Mouse (Mus musculus): ENCODE results near the gene Cox10. TPM values are rescaled to one million over a fixed set of nuclear protein-coding genes. Genes with fewer than 3 reads are reported as not detected.

The Cox10 gene
- total and polyA plus RNA-seq, 2 experiments from 2014 or later = 14.3 to 31.0 TPM

DNA sequence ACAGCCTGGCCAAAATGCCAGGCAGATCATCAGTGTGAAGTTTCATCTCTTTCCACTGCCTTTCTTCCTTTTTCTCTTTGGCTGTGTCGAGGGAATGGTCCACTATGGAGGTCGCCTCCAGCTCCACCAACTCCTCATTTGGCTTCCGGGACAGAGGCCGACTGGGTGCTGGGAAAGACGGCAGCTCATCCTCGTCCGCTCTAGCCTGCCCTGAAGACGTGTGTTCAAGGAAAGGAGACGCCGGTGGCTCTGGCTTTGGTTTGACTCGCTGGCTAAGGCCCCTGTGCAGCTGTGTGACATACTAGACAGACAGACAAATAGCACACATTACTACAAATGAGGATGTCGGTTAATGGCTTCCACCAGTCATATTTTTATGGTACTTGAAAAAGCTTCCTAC lies 7.7 kb downstream of the Cox10 start:
- Histone ChIP-seq H3K9ac (no peak overlapping the region), H3K36me3 (ENCODE audit: insufficient read depth) (peaks cover 39% of the 10 kb centered on the region), H3K27ac (ENCODE audit: low read depth, low read length) (no peak overlapping the region), H3K4me3 (ENCODE audit: low read depth, low read length) (no peak overlapping the region), H3K27me3 (ENCODE audit: insufficient read depth, low read length) (no peaks in the 10 kb centered on the region), H3K4me2 (ENCODE audit: low read depth) (no peak overlapping the region), H3K4me1 (ENCODE audit: insufficient read depth) (no peaks in the 10 kb centered on the region), H3K9me3 (ENCODE audit: low read length) (no peaks in the 10 kb centered on the region)
- DNase-seq (no peak), ATAC-seq (no peak)
- 92% methylated on average over 12 of the region's 12 CpGs for WGBS
- no peak for TF ChIP-seq CTCF (IDR thresholded peaks at IDR 0.05; ENCODE audit: low read depth)

DNA sequence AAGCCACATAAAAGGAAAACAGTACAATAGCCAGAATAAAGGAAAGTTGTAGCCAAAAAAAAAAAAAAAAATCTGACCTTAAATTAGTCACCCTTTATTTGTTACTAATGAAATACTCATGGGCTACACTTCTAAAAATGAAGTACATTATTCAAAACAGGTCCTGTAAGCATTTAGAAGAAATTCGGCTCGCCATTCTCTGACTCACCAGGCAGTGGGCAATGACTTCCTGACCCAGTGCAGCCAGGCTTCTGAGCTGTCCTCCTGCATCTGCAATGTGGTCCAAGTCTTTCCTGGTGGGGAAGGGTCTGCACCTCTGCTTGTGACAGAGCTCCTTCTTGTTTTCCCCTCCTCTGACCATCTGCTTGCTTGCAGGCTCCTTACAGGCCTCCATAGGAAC lies 13.3 kb downstream of the Cox10 start:
- H3K36me3 ChIP-seq (ENCODE audit: insufficient read depth) = peaks cover 32% of the 10 kb centered on the region
- H3K4me2 ChIP-seq (ENCODE audit: low read depth) = no peak overlapping the region
- no peak overlapping the region for H3K4me3 ChIP-seq (ENCODE audit: low read depth, low read length)
- 94% methylated on average over 2 of the region's 2 CpGs for WGBS
- no peak for TF ChIP-seq CTCF (IDR thresholded peaks at IDR 0.05; ENCODE audit: low read depth)
- ATAC-seq (no peak), DNase-seq (no peak)
- H3K27ac ChIP-seq (ENCODE audit: low read depth, low read length) = no peak overlapping the region
- no peaks in the 10 kb centered on the region for H3K4me1 ChIP-seq (ENCODE audit: insufficient read depth)
- no peak overlapping the region for H3K9ac ChIP-seq
- no peaks in the 10 kb centered on the region for H3K9me3 ChIP-seq (ENCODE audit: low read length)
- H3K27me3 ChIP-seq (ENCODE audit: insufficient read depth, low read length) = no peaks in the 10 kb centered on the region

DNA sequence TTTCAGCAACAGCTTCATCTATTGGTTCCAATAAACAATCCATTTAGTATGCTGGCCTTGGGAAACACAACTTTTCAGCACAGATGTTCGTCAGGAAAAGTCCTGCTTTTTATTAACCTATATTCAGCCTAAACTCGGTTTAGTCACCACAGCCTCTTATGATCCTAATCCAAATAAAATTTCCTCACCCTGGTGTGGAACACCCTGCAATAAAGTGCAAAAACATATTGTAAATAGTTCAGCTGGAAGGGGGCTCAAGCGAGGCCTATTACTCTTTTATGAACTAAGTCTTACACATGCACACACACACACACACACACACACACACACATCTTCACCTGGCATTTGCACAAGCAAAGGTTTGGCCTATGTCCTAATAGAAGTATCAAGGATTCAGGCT lies 16.1 kb downstream of the Cox10 start:
- no peaks in the 10 kb centered on the region for H3K9me3 ChIP-seq (ENCODE audit: low read length)
- no peak for DNase-seq
- no peak overlapping the region for H3K27ac ChIP-seq (ENCODE audit: low read depth, low read length)
- peaks cover 24% of the 10 kb centered on the region for H3K36me3 ChIP-seq (ENCODE audit: insufficient read depth)
- ATAC-seq = no peak
- H3K4me2 ChIP-seq (ENCODE audit: low read depth) = no peak overlapping the region
- no peaks in the 10 kb centered on the region for H3K27me3 ChIP-seq (ENCODE audit: insufficient read depth, low read length)
- no peak overlapping the region for H3K9ac ChIP-seq
- no peaks in the 10 kb centered on the region for H3K4me1 ChIP-seq (ENCODE audit: insufficient read depth)
- 86% methylated on average over 3 of the region's 3 CpGs for WGBS
- H3K4me3 ChIP-seq (ENCODE audit: low read depth, low read length) = no peak overlapping the region
- TF ChIP-seq CTCF (IDR thresholded peaks at IDR 0.05; ENCODE audit: low read depth) = no peak

DNA sequence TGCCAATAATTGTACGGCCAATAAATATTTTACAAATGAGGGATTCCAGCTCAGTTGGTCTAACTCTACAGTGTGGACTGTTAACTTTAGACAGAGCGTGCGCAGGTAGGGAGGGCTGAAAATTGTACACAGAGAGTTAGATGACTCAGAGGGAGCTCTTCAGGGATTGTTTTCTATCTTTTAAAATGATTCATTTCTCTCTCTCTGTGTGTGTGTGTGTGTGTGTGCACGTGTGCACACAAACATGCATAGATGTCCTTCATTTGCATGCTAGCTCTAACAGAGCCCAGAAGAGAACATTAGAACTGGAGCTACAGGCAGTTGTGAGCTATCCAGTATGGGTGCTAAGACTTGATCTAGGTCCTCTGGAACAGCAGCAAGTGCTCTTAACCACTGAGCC lies 17.0 kb downstream of the Cox10 start:
- ATAC-seq = no peak
- no peaks in the 10 kb centered on the region for H3K27me3 ChIP-seq (ENCODE audit: insufficient read depth, low read length)
- 94% methylated on average over 4 of the region's 4 CpGs for WGBS
- TF ChIP-seq CTCF (IDR thresholded peaks at IDR 0.05; ENCODE audit: low read depth) = no peak
- no peaks in the 10 kb centered on the region for H3K4me1 ChIP-seq (ENCODE audit: insufficient read depth)
- H3K9me3 ChIP-seq (ENCODE audit: low read length) = no peaks in the 10 kb centered on the region
- DNase-seq = no peak
- H3K4me3 ChIP-seq (ENCODE audit: low read depth, low read length) = no peak overlapping the region
- no peak overlapping the region for H3K4me2 ChIP-seq (ENCODE audit: low read depth)
- H3K36me3 ChIP-seq (ENCODE audit: insufficient read depth) = peaks cover 22% of the 10 kb centered on the region
- H3K27ac ChIP-seq (ENCODE audit: low read depth, low read length) = no peak overlapping the region
- no peak overlapping the region for H3K9ac ChIP-seq

DNA sequence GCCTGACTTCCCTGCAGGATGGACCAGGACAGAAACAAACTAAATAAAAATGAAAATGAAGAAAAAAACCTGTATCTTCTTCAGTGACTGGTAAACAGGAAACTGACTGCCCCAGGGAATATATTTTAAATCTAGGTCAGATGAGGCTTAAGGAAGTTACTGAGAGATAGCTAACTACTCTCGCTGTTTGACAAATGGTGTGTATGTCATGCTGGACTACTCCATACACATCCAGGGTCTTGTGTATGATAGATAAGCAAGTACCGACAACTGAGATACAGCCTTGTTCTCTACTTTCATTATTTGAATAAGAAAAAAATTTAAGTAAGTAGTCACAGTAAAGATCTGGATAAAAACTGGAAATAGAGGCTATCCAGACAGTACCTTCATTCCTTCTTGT lies 20.0 kb downstream of the Cox10 start:
- no peaks in the 10 kb centered on the region for H3K9me3 ChIP-seq (ENCODE audit: low read length)
- WGBS = 99% methylated on average over 2 of the region's 2 CpGs
- H3K4me3 ChIP-seq (ENCODE audit: low read depth, low read length) = no peak overlapping the region

DNA sequence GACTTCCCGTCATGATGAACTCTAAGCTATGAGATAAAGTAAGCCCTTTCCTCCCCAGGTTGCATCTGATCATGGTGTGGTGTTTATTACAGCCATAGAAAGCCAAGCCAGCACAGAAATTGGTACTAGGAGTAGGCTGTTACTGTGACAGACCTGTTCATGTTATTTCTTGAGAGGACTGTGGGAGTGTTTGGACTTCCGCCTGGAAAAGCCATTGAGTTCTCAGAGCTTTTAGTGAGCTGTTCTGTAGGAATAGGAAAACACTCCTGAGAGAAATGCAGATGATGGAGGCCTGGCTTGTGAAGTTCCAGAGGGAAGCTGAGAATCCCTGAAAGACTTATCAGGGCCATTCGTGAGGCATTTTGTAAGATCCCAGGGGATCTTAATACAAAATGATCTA lies 20.8 kb downstream of the Cox10 start:
- no peak for DNase-seq
- Histone ChIP-seq H3K4me1 (ENCODE audit: insufficient read depth) (no peaks in the 10 kb centered on the region), H3K4me2 (ENCODE audit: low read depth) (no peak overlapping the region), H3K4me3 (ENCODE audit: low read depth, low read length) (no peak overlapping the region), H3K27me3 (ENCODE audit: insufficient read depth, low read length) (no peaks in the 10 kb centered on the region), H3K36me3 (ENCODE audit: insufficient read depth) (peaks cover 16% of the 10 kb centered on the region), H3K9me3 (ENCODE audit: low read length) (no peaks in the 10 kb centered on the region), H3K27ac (ENCODE audit: low read depth, low read length) (no peak overlapping the region), H3K9ac (no peak overlapping the region)
- ATAC-seq = no peak
- TF ChIP-seq CTCF (IDR thresholded peaks at IDR 0.05; ENCODE audit: low read depth) = no peak
- 96% methylated on average over 3 of the region's 3 CpGs for WGBS

More for the DNA sequence above, 20.0 kb downstream of the Cox10 start:
- H3K27me3 ChIP-seq (ENCODE audit: insufficient read depth, low read length) = no peaks in the 10 kb centered on the region
- H3K27ac ChIP-seq (ENCODE audit: low read depth, low read length) = no peak overlapping the region
- DNase-seq (no peak), ATAC-seq (no peak)
- no peaks in the 10 kb centered on the region for H3K4me1 ChIP-seq (ENCODE audit: insufficient read depth)
- no peak overlapping the region for H3K9ac ChIP-seq
- peaks cover 16% of the 10 kb centered on the region for H3K36me3 ChIP-seq (ENCODE audit: insufficient read depth)
- TF ChIP-seq CTCF (IDR thresholded peaks at IDR 0.05; ENCODE audit: low read depth) = no peak
- H3K4me2 ChIP-seq (ENCODE audit: low read depth) = no peak overlapping the region

DNA sequence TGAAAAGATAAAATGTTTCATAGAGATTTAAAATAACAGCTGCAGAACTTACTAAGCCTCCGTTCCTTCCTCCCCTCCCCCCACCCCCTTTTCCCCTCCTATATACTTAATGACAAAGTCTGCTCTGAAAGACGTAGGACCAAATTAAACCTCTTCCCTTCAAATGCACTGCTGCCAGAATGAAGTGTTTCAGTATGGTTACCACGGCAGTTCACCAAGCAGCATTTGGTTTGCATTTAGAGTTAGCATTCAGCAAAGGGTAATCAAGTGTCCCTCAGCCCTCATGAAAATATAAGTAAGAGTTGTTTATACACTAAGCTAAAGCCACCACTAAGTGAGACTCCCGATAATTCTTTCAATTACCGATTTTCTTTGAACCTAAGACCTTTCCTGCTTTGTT lies 25.9 kb downstream of the Cox10 start:
- TF ChIP-seq CTCF (IDR thresholded peaks at IDR 0.05; ENCODE audit: low read depth) = no peak
- Histone ChIP-seq H3K36me3 (ENCODE audit: insufficient read depth) (peaks cover 2% of the 10 kb centered on the region; the same call in 1 of the 2 replicates), H3K4me1 (ENCODE audit: insufficient read depth) (no peaks in the 10 kb centered on the region), H3K9me3 (ENCODE audit: low read length) (no peaks in the 10 kb centered on the region), H3K9ac (no peak overlapping the region), H3K4me2 (ENCODE audit: low read depth) (no peak overlapping the region), H3K27me3 (ENCODE audit: insufficient read depth, low read length) (no peaks in the 10 kb centered on the region), H3K4me3 (ENCODE audit: low read depth, low read length) (no peak overlapping the region), H3K27ac (ENCODE audit: low read depth, low read length) (no peak overlapping the region)
- DNase-seq = no peak
- no peak for ATAC-seq
- 68% methylated on average over 5 of the region's 5 CpGs for WGBS
